Mouse (Mus musculus) left cerebral cortex, postnatal 36 days (tissue): ENCODE measurements around the gene Cfap43. TPM values are rescaled to one million over a fixed set of nuclear protein-coding genes. Genes with fewer than 3 reads are reported as not detected.

Experiments
- DNase-seq, 2 experiments: peaks; one replicate each; pipeline ENCODE4 v3.0.0; 2021 to 2022; ENCODE audit warnings: low spot score in 2 of 2, mixed read lengths in 1 of 2
- intact Hi-C: fragments of 180-260 bp; cut with DNase I; formaldehyde crosslinking; loops from one replicate; pipeline ENCODE4 v1.15.1; 2025
- total RNA-seq, 2 experiments: library from RNA; stranded (reverse); gene quantifications; 2 replicates each; pipeline ENCODE4 v1.2.3; 2021

Gene Cfap43
- total RNA-seq, 2 experiments from 2014 or later, result 0.29 to 0.39 TPM

DNA sequence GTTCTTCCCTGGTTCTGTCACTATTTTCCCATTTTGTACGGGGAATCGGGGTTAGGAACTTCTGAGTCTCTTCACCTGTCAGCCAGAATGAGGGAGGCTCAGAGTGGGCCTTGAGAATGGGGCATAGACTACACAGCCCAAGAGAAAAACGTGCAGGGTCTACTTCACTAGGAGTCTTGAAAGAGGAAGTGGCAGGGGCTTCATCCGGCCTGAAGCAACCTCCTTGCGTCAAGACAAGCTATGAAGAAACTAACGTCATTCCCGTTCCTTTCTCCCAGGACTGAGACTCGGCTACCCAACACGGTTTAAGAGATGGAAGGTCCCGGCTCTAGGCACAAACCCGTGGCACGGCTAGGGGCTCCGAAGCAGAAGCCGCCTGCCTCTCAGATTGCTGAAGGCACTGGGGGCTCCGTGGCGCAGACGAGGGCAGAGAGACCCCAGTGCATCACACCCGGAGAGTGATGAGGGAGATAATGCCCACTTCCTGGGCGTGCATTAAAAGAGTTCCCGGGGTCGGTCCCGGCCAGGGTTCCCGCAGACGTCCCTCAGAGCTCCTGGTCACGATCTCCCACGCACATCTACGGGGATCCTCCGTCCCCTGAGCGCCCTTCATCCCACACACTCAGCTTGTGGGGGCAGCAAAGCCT is 509 bp downstream of the Cfap43 start:
- intact Hi-C loops, result no loop called here
- DNase-seq, result no peak

DNA sequence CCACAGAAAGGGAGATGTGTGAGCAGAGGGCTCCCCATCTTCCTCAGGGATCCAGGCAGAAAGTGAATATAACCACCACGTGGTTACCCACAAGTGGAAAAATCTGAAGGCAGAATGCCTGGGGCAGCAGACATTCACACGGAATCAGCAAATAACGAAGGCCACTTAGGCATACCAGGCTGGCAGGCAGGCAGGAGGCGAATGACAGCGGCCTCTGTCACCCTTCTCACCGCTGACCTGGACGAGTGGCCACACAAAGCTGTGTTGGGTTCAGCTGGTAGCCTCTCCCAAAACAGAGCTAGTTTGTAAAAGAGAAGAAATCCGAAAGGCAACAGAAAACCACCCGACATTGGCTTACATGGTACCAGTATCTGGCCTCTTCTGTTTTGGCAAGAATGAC is 1.1 kb downstream of the Cfap43 start:
- no peak for DNase-seq
- intact Hi-C loops, result no loop called here

DNA sequence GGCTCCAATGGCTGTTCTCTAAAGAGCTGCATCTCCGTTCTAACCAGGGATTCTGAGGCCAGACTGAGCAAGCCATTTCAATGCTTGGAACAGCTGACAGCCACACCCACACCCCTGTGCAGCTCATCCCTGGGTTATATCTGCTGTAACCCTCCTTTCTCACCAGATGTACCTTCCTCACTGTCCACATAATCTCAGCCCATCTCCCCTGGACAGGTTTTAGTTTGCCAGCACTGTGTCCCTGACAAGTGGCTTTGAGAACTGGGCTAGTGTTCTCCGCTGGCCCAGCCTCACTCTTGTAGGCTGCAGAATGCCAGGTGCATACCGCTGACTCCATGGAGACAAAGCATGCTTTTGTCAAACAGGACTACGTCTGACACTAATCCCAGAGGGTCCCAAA is 1.7 kb downstream of the Cfap43 start:
- no peak for DNase-seq
- intact Hi-C loops, result no loop called here

DNA sequence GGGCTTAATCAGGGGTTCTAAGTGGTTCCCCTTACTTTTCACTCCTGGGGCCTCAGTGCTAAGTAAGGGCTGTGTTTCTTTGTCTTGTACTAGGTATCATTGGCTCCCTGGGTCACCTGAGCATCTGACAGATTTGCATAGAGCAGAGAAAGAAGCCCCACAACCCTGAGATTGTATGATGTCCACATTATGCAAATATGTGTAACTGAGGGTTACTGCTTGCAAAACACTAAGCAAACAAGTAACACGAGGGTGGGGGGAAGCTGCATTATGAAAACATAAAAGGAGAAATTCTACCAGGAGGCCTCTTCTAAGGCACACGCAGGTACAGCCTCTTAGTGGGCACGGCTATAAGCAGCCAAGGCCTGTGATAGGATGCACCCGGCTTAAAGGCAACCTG is 3.8 kb downstream of the Cfap43 start:
- no peak for DNase-seq
- intact Hi-C loops, result no loop called here

DNA sequence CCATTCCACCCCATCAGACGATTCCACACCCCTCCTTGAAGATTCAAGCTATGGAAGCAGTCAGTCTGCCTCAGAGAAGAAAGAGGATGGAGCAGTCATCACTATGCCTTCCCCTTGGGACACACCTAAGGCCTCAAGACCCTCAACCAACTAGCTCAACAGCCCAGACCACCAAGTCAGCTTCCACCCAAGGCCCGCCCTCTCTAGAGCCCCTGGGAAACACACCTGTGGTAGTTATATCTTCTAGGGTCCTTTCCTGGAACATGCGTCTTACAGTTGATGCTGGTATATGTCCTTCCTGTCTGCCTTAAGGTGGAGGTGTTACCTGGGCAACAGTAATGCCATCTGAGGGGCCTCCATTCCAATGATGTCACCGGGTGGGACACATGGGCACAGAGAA is 4.9 kb downstream of the Cfap43 start:
- intact Hi-C loops, result no loop called here
- no peak for DNase-seq

DNA sequence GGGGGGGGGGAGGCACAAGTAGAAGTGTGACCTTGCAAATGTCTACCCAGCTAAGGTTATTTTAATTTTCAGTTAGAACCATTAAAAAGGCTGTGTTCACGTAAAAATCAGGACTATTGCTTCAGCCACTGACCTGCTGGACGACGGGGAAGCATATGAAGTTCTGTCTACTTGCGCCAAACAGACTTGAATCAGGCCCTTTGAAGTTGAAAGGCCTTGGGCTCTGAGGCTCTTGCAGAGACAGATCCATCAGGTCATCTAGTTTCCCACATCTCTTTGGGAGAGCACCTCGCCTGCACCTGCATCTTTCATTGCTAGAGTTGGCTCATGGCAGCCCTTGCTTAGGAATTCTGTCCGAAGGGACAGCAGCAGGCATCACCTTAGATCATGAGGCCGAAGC is 5.7 kb downstream of the Cfap43 start:
- DNase-seq, result no peak
- intact Hi-C loops, result no loop called here

DNA sequence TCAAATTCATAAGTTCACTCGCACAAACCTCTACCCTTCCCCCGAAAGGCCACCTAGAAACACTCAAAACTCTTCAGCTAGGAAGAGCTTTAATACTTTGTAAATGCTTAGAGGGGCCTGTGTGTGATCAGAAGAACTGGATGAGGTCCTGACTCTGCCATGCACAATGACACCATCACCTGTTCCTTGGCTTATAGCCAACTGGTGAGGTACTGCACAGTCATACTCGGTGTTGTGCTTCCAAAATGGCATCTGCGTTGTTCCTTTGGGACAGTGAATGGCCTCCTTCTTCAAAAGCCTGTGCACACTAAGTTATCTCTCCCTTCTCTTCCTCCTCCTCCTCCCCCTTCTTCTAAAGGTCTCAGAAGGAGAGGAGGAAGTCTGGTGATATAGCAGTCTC is 8.3 kb downstream of the Cfap43 start:
- intact Hi-C loops, result no loop called here
- no peak for DNase-seq

DNA sequence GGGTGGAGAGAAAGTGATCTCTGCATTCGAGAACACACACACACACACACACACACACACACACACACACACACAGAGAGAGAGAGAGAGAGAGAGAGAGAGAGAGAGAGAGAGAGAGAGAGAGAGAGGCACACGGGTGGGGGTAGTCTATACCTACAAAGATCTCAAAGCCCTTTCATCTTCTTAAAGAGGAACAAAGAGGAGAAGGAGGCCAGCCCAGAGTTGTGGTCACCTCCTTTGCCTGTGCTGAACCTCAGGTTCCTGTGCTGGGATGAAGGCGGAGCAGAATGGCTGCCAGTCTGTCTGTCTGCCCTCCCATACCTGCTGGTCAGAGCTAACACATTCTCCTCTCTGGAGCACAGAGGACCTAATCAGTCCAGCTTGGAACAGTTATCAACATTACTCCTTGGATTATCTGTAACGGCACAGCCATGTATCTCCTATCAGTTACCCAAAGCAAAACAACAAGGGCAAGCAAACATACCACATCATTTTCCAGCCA is 8.9 kb downstream of the Cfap43 start:
- intact Hi-C loops, result no loop called here
- DNase-seq, result no peak

DNA sequence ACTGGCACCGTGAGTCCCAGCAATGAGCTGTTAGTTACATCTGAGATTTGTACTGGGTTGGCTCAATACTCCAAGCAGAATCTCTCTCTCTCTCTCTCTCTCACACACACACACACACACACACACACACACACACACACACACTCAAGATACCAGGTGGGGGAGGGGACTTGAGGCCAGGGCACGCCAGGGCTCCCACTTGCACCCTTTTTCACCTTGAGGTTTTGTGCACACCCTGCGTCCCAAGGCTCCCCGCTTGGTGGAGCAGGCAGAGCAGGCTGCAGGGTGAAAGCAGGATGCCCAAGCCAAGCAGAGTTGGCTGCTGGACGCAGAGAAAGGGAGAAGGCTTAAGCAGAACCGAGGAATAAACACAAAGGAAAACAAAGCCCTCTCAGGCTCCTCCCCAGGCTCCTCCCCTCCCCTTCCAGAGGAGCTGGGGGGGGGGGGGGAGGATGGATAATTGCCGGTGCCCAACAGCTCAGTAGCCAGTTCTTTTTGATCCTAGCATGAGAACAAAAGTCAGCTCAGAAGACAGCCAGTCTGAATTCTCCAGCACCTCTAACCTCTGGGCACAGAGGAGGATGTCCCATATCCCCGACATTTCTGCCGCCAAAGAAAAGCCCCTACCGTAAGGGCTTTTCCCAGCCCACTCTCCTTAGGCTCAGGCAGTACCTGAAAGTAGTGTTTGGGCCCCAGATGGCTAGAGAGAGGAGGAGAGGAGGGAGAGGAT is 9.5 kb downstream of the Cfap43 start:
- intact Hi-C loops, result no loop called here

DNA sequence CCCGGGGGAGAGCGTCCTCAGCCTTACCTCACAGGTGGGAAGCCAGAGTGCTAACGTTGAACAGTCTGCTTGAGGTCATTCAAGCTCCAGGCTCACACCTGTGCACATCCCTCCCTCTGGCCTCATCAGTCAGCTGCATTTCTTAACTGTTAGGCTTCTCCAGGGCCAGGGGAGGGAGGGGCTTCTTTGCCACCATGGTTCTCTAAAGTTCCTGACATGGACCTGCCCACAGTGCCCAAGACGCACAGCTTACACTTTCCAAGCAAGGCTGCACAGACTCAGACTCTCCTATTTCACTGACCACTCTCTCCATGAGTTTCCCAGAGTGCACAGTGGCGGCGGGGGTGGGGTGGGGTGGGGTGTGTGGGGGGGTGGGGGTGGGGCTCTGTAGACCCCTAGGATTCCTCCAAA is 10.1 kb downstream of the Cfap43 start:
- intact Hi-C loops, result no loop called here
- DNase-seq, result no peak

More for the DNA sequence above, 9.5 kb downstream of the Cfap43 start:
- no peak for DNase-seq

DNA sequence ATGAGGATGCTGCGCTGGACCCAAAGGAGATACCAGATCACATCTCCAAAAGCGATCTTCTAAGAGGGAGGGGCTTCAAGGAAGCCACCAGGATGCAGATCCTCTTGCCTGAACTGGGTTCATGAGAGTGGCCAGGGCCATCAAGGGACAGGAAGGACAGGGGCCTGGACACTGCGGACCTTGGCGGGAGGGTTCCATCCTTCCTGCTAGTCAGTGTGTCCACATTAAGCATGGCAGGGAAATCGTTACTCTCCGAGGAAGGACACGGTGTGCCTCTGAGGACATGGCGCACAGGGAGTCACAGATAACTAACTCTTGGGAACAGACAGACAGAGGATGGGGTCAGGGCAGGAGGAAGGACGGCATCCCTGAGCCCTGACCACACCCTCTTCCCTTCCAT is 11.5 kb downstream of the Cfap43 start:
- intact Hi-C loops, result no loop called here

DNA sequence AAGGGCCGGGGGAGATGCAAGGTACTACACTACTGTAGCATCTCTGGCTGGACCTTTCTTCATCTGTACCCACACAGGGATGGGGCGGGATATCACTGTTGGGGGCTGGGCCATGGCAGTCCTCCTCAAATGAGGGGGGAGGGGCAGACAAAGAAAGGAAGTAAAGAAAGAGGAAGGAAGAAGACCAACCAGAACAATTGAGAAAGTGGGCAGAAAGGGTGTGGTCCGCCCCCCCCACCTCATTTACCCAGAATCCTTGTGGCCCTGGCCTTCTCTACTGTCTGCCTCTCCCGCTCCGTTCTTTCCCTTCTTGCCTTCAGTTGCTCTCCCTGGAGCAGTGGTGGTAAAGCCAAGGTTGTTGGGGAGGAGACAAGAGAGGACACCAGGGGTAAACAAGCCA is 13.5 kb downstream of the Cfap43 start:
- no peak for DNase-seq
- intact Hi-C loops, result no loop called here

More for the DNA sequence above, 11.5 kb downstream of the Cfap43 start:
- no peak for DNase-seq

DNA sequence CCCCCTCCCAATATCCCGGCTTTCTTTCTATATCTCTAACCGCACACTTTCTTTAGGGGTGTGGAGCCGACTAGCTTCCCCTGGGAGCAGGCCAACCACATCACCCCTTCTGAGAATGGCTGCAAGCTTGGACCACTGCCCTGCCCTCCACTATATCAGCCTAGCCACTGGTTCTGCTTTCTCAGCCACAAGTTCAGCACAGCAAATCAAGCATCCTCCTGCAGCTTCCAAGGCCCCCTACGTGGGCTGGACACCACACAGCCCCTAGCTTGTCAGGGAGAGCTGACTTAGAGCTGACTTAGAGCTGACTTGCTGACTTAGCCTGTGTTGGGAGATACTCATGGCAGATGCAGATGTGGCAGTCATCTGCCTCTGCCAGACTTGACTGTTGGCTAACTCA is 14.0 kb downstream of the Cfap43 start:
- intact Hi-C loops, result no loop called here
- DNase-seq, result no peak

DNA sequence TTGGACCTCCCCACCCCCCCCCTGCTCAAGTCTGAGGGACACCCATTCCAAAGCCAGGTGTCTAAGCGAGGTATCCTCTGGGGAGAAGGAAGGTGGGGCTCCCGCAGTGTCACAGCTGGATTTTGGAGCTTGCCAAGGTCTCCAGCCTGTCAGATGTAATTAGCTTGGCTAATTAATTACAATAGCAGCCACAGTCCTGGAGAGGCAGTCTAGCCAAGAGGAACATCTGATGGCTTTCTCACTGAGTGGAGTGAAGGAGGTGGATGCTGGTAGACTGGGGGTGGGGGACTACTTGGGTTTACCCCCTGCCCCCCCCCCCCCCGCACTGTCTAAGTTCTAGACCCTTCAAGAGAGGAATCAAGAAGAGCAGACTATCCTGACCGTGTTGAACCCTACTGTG is 15.4 kb downstream of the Cfap43 start:
- DNase-seq, result no peak
- intact Hi-C loops, result no loop called here

DNA sequence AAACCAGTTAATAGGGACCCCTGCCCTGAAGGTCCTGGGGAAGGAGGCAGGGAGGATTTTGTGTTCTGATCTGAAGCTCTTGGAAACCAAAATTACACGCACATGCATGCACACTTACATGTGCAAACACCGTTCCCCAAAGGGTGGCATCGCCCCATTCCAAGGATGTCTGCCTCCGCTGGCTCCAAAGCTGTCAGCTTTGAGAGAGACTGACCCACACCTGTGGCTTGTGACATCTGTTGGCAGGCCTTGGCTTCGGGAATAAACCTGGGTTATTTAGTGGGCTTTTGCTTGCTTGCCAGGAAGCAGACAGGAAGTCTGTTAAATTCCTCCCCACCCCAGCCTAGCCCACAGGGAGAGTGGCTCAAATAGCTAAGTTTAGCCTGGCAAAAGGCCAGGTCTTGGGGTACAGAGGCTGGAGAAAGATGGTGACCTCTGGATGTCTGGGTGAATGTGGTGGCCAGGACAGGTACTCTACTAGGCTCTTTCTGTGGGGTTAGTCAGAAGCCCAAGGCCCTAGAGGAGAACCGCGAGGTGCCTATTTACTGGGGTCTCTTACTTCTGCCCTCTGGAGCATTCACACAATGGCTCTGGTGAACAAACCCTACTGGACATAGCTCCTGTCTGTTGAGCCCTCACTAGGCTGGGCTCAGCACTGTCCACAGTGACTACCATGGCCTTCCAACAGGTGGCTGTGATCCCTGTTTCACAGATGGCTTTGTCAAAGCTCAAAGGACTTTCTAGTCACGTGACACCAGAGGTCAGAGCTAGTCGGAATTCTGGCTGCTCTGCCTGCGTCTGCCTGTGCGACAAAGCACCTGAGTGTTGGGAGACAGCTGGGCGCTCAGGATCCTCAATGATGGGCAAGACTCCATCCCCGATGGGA is 16.5 kb downstream of the Cfap43 start:
- intact Hi-C loops, result no loop called here
- no peak for DNase-seq

DNA sequence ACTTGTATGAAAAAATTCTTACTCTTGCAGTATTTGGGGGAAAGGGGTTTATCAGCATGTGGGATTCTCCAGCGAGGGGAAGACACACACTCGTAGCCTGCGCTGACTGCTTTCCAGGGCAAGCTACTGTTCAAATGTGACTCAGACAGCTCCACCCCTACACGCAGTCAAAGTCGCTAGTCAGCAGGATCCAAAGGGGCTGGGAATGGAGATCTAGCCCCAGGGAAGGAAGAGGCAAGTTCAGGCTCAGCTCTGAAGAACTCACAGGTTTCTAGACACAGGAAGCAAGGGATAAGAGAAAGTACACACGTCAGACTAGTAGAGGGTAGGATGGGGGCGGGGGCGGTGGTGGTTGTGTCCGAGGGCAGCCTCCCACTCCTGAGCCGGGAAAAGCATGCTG is 18.5 kb downstream of the Cfap43 start:
- DNase-seq, result no peak
- intact Hi-C loops, result no loop called here

DNA sequence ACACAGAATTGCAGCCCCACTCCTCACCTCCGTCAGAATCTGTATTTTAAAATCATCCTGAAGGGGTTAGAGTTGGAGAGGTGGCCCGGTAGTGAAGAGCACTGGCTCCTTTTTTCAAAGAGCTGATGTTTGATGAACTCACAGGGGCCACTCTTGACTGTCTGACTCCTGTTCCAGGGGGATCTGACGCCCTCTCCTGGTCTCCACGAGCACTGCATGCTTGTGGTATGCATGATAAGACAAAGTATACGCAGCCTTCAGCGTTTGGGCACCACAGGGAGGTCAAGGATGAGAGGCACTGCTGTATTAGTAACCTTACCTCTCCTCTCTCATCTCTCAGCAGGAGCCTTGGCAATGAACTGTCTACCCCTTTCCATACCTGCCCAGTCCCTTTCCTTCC is 19.1 kb downstream of the Cfap43 start:
- intact Hi-C loops, result no loop called here
- DNase-seq, result no peak

DNA sequence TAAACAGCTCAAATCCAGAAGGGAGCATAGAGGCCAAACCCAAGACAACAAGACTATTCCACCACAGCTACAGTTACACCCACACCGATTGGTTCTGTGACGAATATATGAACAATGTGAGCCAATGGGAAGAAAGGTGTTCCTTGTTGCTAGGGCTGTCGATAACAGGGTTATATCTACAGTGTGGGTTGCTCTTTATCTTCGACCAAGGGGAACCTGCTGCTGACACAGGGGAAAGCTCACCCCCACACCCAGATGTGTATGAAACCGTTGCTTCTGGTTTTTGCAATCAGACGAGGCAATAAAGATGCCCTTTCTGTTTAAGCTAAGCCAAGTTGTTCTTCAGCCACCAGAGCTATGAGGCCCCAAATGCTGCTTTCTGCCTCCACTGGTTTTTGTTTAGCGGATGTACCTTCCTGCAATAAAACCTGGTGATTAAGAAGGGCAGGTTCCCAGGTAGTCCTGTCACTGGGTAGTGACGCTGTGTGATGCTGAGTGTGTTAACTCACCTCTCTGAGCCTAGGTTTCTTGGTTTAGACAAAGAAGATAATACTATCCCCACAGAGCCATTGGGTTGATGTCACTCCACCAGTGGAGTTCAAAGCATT is 20.5 kb downstream of the Cfap43 start:
- DNase-seq, result no peak
- intact Hi-C loops, result no loop called here

DNA sequence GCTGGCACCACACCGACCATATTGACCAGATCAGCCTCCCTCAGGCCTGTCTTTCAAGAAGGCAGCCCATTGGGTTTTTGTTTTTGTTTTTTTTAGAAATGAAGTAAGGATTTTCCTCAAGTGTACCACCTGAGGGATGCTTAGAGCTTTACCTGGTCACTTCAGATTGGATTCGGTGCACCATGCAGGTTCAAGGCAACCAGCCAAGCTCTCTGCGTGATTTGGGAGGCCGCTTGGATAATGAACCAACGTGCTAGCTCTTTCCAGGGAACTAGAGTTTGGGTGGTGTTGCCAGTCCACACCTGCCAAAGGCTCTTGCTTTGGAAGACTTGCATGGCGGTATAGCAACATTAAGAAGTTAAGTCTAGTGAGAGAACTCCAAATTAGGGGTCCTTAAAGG is 26.0 kb downstream of the Cfap43 start:
- no peak for DNase-seq
- intact Hi-C loops, result no loop called here
